Mouse (Mus musculus) embryonic fibroblast, embryonic 13.5 days (primary cell): Measurements from ENCODE around the gene Slc26a10. TPM values are rescaled to one million over a fixed set of nuclear protein-coding genes. Genes with fewer than 3 reads are reported as not detected.
A peak's percentile ranks its signal among the peaks of the same experiment; 100 is the strongest.

Source experiments
- H3K27ac ChIP-seq: 2 replicates; pipeline ENCODE4 v1.5.1; 2012; ENCODE audit warnings: low read length, control low read depth, inconsistent platforms; ENCODE audit not compliant: insufficient read depth
- H3K4me1 ChIP-seq: 2 replicates; pipeline ENCODE4 v1.6.1; 2011; ENCODE audit warnings: low read length; ENCODE audit not compliant: control insufficient read depth, insufficient read depth
- H3K4me3 ChIP-seq: 2 replicates; pipeline ENCODE4 v1.5.1; 2011; ENCODE audit warnings: mild to moderate bottlenecking, control low read depth, low read length; ENCODE audit not compliant: insufficient read depth
- CTCF ChIP-seq: IDR thresholded peaks from 2 replicates; pipeline ENCODE4 v1.5.1; 2011; ENCODE audit warnings: mild to moderate bottlenecking, control low read depth, low read length, moderate library complexity, borderline replicate concordance; ENCODE audit not compliant: insufficient read depth
- POLR2A ChIP-seq: IDR thresholded peaks from 2 replicates; pipeline ENCODE4 v1.6.1; 2011; ENCODE audit warnings: low read depth, mild to moderate bottlenecking, control low read depth, low read length, moderate library complexity
- polyA plus RNA-seq: library from polyadenylated mRNA; stranded (reverse); fragments of >200 nt; gene quantifications from 2 replicates; pipeline ENCODE4 v1.2.4, GENCODE M21; 2011; ENCODE audit warnings: low read depth; ENCODE audit not compliant: missing spikeins, insufficient read length

Slc26a10 gene
- polyA plus RNA-seq, 1 experiment: 2.2 TPM

DNA sequence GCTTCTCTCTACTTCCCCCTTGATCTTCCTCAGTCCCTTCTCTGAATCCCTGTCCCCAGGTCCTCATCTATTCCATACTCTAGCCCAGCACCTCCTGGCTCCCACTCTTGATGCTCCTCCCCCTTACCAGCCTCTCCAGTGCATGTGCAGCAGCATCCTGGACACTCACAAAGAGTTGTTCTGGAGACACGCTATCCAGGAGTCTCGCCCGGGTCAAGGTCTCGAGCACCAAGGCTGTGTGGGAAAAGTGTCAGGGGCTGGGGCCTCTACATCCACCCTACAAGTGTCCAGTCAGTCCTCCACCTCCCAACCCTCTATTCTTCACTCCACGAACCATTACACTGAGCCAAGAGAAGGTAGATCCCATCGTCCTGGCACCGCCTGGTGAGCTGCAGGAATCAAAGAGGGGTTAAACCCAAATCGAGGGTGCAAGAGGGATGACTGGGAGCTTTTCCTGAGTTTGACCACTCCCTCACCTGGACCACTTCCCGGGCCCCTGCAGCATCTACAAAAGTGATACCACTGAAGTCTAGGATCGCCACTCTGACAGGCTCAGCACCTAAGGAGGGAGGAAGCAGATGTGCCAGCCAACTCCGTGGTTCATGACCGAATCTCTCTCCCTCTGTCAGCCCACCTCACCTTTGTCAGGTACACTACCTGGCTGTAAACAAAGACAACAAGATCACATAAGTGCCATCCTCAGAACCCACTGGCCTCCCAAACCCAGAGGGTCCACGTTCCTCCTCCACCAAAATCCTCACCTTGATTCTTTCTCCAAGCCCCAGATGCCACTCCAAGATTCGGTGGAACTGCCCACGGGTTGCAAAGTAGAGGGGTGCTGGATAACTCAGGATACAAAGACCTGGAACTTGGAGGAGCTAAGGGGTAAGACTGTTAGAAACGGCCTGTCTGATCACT, 7.0 kb downstream of the Slc26a10 start:
- TF ChIP-seq POLR2A: no peak
- no peak for TF ChIP-seq CTCF
- H3K4me1 ChIP-seq: no peaks in the 10 kb centered on the region
- no peak overlapping the region for H3K4me3 ChIP-seq
- no peak overlapping the region for H3K27ac ChIP-seq

DNA sequence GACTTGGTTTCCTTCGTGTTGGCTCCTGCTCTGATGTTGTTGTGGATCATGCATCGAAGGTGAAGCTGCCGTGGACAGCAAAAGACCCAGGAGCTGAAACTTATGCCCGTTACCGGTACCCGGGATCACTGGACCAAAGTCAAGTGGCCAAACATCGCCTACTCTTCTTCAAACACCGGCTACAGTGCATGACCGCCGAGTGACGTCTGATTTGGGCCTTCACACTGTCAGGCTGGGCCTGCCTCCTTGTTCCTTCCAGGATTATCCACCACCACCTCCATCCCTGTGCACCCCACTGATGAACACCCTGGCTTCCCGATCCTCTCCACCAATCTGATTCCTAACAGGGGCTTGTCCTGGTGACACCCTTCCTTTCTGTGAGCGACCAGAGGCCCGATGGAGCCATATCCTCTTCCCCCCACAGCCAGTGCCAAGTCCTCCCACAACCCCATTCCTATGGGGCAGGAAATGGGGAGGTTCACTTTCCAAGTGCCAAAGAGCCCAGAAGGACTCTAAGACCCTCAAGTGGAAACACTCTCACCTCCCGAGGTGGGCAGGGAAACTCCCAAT, 8.7 kb downstream of the Slc26a10 start:
- Histone ChIP-seq H3K4me1 (no peaks in the 10 kb centered on the region), H3K27ac (no peak overlapping the region), H3K4me3 (no peak overlapping the region)
- no peak for TF ChIP-seq CTCF
- TF ChIP-seq POLR2A: no peak

DNA sequence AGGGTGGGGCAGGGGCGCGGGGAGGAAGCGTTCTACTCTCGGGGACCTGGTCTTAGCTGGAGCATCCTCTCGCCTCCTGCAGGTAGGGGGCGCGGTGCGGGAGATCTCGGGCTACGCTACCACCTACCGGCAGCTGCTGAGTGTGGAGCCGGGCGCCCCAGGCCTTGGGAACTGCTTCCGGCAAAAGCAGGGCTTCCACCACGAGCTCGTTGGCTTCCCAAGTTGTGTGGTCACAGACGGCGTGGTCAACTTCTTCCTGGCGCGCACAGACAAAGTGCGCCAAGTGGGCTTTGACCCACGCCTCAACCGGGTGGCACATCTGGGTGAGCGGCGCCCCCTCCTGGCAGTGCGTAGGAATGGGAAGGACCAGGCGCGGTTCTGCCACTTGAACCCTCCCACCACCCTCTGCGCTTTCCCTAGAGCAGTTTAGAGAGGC, 9.6 kb downstream of the Slc26a10 start:
- no peaks in the 10 kb centered on the region for H3K4me1 ChIP-seq
- TF ChIP-seq CTCF (peak; percentile 94), POLR2A (no peak)
- H3K27ac ChIP-seq: no peak overlapping the region
- peak overlapping the region; percentile 18 for H3K4me3 ChIP-seq

DNA sequence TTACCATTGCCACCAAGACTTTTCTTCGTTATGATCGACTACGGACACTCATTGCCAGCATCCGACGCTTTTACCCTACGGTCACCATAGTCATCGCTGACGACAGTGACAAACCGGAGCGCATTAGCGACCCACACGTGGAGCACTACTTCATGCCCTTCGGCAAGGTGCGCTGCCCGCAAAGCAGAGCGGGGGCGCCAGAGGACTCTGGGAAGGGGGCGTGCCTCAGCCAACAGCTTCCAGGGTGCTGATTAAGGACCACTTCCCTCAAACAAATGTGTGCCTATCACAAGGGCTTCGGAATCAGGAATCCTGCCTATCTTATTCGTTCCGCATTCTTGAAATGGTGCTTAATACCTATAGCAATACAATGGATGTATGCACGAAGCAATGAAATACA, 10.4 kb downstream of the Slc26a10 start:
- peak; percentile 21; the same call in 1 of the 2 replicates for TF ChIP-seq CTCF
- no peak for TF ChIP-seq POLR2A
- no peak overlapping the region for H3K4me3 ChIP-seq

DNA sequence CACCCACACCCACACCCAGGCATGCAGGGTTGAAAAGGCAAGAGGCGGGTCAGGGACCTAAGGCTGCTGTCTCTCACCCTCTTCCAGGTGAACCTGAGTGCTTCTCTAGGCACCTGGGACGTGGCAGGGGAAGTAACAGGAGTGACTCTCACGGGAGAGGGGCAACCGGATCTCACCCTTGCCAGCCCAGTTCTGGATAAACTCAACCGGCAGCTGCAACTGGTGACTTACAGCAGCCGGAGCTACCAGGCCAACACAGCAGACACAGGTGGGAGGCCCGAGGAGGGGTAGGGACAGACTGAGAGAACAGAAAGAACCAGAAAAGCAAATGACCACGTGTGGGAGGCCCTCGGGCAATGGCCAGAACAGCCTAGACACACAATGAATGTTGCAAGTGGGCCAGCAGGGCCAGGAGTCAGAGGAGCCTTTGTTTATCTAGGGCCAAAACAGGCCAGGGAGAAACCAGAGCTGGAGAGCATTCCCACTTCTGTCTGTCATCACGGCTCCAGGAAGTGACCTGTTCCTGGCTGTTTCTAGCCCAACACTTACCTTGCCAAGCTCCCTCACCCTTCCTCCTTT, 12.7 kb downstream of the Slc26a10 start:
- no peak overlapping the region for H3K27ac ChIP-seq
- no peak for TF ChIP-seq CTCF
- TF ChIP-seq POLR2A: no peak
- no peak overlapping the region for H3K4me3 ChIP-seq
- H3K4me1 ChIP-seq: no peaks in the 10 kb centered on the region

More for the DNA sequence above, 10.4 kb downstream of the Slc26a10 start:
- Histone ChIP-seq H3K27ac (no peak overlapping the region), H3K4me1 (no peaks in the 10 kb centered on the region)

DNA sequence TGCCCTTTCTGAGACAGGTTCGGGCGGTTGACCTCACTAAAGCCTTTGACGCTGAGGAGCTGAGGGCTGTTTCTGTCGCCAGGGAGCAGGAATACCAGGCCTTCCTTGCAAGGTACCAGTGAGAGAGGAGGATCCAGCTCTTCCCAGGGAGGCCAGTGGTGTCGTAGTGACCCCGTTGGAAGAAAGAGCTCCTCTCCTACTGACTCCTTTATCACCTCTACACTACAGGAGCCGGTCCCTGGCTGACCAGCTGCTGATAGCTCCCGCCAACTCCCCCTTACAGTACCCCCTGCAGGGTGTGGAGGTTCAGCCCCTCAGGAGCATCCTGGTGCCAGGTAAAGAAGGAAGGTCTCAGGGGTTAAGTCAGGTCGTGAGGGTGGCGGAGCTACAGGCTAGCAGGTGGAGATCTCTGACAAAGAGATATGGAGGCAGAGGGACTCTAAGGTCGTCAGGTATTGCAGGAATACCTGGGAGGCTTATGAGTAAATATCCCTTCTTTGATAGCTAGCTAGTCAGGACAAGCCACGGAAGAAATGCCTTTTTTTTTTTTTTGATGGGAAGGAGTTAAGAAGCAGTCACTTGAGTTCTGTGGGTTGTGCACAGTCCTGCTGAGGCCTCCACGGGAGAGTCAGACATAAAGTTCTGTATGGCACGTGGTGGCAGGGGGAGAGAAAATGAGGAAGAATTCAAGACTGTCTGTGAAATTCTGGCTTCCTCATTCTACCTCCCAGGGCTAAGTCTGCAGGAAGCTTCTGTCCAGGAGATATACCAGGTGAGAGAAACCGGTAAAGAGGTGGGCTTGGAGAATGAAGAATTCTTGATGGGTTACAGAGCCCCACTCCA, 13.5 kb downstream of the Slc26a10 start:
- TF ChIP-seq CTCF: no peak
- no peak for TF ChIP-seq POLR2A
- H3K27ac ChIP-seq: no peak overlapping the region
- peak overlapping the region; percentile 60 for H3K4me3 ChIP-seq
- no peaks in the 10 kb centered on the region for H3K4me1 ChIP-seq

DNA sequence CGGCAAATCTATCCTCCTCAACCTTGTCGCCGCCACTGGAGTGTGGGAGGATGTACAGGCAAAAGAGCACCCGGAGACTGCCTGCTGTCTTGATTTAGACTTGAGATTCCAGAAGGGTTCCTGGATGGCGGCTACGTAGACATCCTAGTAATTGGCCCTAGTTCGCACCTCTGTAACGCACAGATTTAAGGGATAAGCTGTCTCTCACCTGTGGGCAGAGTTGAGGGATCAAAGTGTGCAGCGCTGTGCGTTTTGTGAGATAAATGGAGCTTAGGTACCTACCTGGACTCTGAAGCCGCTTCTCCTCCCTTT, 14.1 kb downstream of the Slc26a10 start:
- no peaks in the 10 kb centered on the region for H3K4me1 ChIP-seq

DNA sequence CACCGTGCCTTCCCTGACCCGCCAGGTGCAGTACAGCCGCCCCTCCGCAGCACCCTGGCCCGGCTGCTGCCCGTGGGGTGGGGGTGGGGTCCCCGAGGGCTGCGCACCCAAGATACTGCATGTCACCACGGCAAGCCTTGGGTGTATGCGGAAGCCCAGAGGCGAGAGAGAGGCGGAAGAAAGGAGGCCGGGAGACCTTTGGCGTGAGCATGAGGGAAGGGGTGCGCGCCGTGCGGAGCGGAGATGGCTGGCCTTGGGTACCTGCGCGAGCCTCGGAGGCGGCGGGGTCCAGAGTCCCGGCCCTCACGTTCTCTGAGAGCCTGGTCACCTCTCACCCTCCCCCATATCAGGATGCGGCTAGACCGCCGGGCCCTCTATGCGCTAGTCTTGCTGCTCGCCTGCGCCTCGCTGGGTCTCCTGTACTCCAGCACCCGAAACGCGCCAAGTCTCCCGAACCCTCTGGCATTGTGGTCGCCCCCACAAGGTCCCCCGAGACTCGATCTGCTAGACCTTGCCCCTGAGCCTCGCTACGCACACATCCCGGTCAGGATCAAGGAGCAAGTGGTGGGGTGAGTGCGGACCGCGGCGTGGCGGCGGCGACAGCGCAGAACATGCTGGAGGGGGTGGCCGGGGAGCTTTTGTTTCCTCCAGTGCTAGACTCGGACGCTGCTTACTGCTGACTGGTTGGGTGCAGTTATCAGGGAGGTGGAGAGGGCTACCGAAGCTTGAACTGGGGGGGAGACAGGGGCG, 14.6 kb downstream of the Slc26a10 start:
- no peaks in the 10 kb centered on the region for H3K4me1 ChIP-seq
- H3K4me3 ChIP-seq: peak overlapping the region; percentile 60
- TF ChIP-seq CTCF (no peak), POLR2A (peak; percentile 65)
- peak overlapping the region; percentile 70 for H3K27ac ChIP-seq

More for the DNA sequence above, 14.1 kb downstream of the Slc26a10 start:
- peak overlapping the region; percentile 60 for H3K4me3 ChIP-seq
- TF ChIP-seq CTCF (no peak), POLR2A (no peak)
- H3K27ac ChIP-seq: no peak overlapping the region

DNA sequence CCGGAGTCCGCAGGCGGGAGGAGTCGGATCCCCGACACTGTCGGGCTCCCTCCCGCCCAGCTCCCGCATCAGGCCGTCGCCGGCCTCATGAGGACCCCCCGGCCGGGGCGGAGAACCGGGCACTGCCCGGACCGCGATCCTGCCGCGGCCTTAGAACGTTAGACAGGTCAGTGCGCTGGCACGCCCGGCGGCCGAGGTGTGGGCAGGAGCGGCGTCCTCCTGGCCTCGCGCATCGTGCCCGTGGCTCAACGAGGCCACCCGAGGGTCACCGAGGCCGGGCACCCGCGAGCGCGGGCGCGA, 15.1 kb downstream of the Slc26a10 start:
- Histone ChIP-seq H3K4me3 (peak overlapping the region; percentile 60), H3K4me1 (no peaks in the 10 kb centered on the region), H3K27ac (peak overlapping the region; percentile 70)
- TF ChIP-seq POLR2A (no peak), CTCF (no peak)

DNA sequence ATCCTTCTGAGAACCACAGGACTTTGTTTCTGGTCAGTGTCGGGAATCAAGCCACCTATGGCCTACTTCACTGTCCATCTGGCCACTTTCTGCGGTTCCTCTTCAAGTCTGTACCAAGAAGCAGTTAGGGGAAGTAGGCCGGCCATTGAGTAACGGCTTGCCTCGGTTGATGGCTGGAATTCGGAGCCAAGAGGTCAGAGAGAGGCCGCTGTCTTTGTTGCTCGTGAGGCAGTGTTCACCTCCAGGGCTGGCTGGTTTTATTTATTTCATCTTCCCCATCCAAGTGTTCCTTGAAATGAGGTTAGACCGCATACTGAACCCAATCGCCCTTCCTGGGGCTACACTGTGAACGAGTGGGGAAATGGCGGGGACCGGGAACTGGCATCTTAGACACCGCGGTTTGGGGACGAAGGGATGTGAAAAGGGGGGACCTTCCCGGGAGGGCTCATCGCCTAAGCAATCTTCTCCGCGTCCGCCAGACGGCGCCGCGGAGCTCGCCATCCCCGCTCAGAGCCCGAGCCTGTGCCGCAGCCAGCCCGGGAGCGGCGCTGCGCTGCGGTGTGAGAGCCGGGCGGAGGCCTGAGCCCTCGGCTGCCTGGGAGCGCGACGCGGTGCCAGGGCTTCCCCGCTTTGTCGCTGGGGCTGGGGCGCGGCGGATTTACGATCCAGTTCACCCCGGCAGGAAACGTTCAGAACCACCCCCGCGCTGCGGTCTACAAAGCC, 15.7 kb downstream of the Slc26a10 start, which contains the start of gene B4galnt1:
Gene B4galnt1 (plus strand): TSS at position 595 of the 723 bp plus-strand sequence.
- Histone ChIP-seq H3K4me3 (peak within 1 kb of the TSS; percentile 60), H3K27ac (peak within 1 kb of the TSS; percentile 70), H3K4me1 (no peaks in the 10 kb centered on the region)
- TF ChIP-seq CTCF (peak; percentile 65), POLR2A (peak; percentile 73)
